23 mouse cellular contexts compared by ENCODE assay signal in genomic region chr9:42396141-42396540, GRCm38 (mm10). TPM values are rescaled to one million over a fixed set of nuclear protein-coding genes. Genes with fewer than 3 reads are reported as not detected.
"Had no signal": no experiment of that assay in that cellular context is flagged by ENCODE, and none has a peak within 500 bp of the region (broad histone marks: within the 10 kb centered on the region; RNA-seq: fewer than 3 reads in every experiment).

No protein-coding gene starts in this region.

- H3K4me2 ChIP-seq: lung, embryonic 14.5 days; midbrain, embryonic 12.5 days; neural tube, embryonic 13.5 days; neural tube, embryonic 15.5 days; stomach, embryonic 15.5 days had no signal

- ATAC-seq: midbrain, embryonic 16.5 days had no signal

- H3K4me3 ChIP-seq: midbrain, embryonic 10.5 days; midbrain, embryonic 12.5 days; myocyte; neural tube, embryonic 13.5 days; neural tube, embryonic 15.5 days; stomach, embryonic 15.5 days had no signal

- H3K9me3 ChIP-seq: midbrain, embryonic 10.5 days; midbrain, embryonic 12.5 days; neural tube, embryonic 13.5 days; neural tube, embryonic 15.5 days; stomach, embryonic 15.5 days had no signal

- H3K36me3 ChIP-seq: midbrain, embryonic 10.5 days; midbrain, embryonic 12.5 days; neural tube, embryonic 13.5 days; neural tube, embryonic 15.5 days; stomach, embryonic 15.5 days had no signal

- DNase-seq: lung, adult 18-20 months; lung, embryonic 14.5 days; lung, postnatal 10 days; lung, postnatal 4 days; midbrain, embryonic 14.5 days; retina, postnatal 1 day; right cerebral cortex, adult 18-20 months; right cerebral cortex, postnatal 25 days; right cerebral cortex, postnatal 4 days; spleen, adult 18-20 months; thymus, adult 2 months; thymus, postnatal 25 days; thymus, postnatal 4 days had no signal

- H3K9ac ChIP-seq: lung, embryonic 14.5 days; midbrain, embryonic 12.5 days; neural tube, embryonic 13.5 days; neural tube, embryonic 15.5 days; stomach, embryonic 15.5 days had no signal

- H3K27ac ChIP-seq: midbrain, embryonic 10.5 days; midbrain, embryonic 12.5 days; neural tube, embryonic 13.5 days; neural tube, embryonic 15.5 days; stomach, embryonic 15.5 days; stomach, postnatal 0 days had no signal

- H3K27me3 ChIP-seq: neural tube, embryonic 15.5 days; stomach, embryonic 15.5 days had no signal

- H3K4me1 ChIP-seq: stomach, embryonic 15.5 days had no signal

RNA-seq across cellular contexts. Expression of gene Tecta, which starts 3.6 kb away (rescaled TPM):
- total RNA-seq: megakaryocyte, adult 5-6 weeks; megakaryocyte-erythroid progenitor cell, adult 5-6 weeks had no signal
